Mouse (Mus musculus) limb, embryonic 14.5 days (tissue): ENCODE data around the gene CN725425. TPM values are rescaled to one million over a fixed set of nuclear protein-coding genes. Genes with fewer than 3 reads are reported as not detected.
A peak's percentile ranks its signal among the peaks of the same experiment; 100 is the strongest.

ENCODE experiments used
- ATAC-seq: fragments of 200-750 bp; cut with Nextera tagmentation; 2 replicates; pipeline ENCODE4 v1.8.0; 2017; ENCODE audit warnings: low read depth, moderate number of reproducible peaks, moderate TSS enrichment; ENCODE audit not compliant: low FRiP score
- DNase-seq: peaks from one replicate; pipeline ENCODE4 v3.0.0-alpha.2; 2015; ENCODE audit warnings: low spot score
- H3K27ac ChIP-seq: fragments of 300-500 bp; sonication (generic); replicated peaks from 2 replicates; pipeline ENCODE4 v1.5.1; 2014; ENCODE audit warnings: low read depth, mild to moderate bottlenecking, low read length, moderate library complexity, mixed read lengths
- H3K27me3 ChIP-seq: fragments of 300-500 bp; sonication (generic); 2 replicates; pipeline ENCODE4 v1.6.1; 2014; ENCODE audit warnings: low read length, mixed read lengths; ENCODE audit not compliant: control insufficient read depth, insufficient read depth
- H3K36me3 ChIP-seq: fragments of 300-500 bp; sonication (generic); 2 replicates; pipeline ENCODE4 v1.6.1; 2014; ENCODE audit warnings: mild to moderate bottlenecking, low read length, moderate library complexity, mixed read lengths; ENCODE audit not compliant: control insufficient read depth, insufficient read depth
- H3K4me1 ChIP-seq: fragments of 300-500 bp; sonication (generic); 2 replicates; pipeline ENCODE4 v1.6.1; 2014; ENCODE audit warnings: antibody characterized with exemption, low read length, mixed read lengths; ENCODE audit not compliant: control insufficient read depth, insufficient read depth
- H3K4me2 ChIP-seq: fragments of 300-500 bp; sonication (generic); replicated peaks from 2 replicates; pipeline ENCODE4 v1.6.1; 2014; ENCODE audit warnings: low read depth, mild to moderate bottlenecking, low read length, moderate library complexity; ENCODE audit not compliant: severe bottlenecking
- H3K4me3 ChIP-seq: fragments of 300-500 bp; sonication (generic); replicated peaks from 2 replicates; pipeline ENCODE4 v1.5.1; 2014; ENCODE audit warnings: low read length
- H3K9ac ChIP-seq: fragments of 300-500 bp; sonication (generic); 2 replicates; pipeline ENCODE4 v1.6.1; 2014; ENCODE audit warnings: mild to moderate bottlenecking, low read depth, low read length, moderate library complexity; ENCODE audit not compliant: severe bottlenecking
- H3K9me3 ChIP-seq: fragments of 300-500 bp; sonication (generic); 2 replicates; pipeline ENCODE4 v1.6.1; 2016; ENCODE audit warnings: low read length; ENCODE audit not compliant: control insufficient read depth
- POLR2A ChIP-seq: fragments of 200-500 bp; IDR thresholded peaks from 2 replicates; pipeline ENCODE4 v1.8.0; 2012; ENCODE audit warnings: inconsistent platforms, mild to moderate bottlenecking, moderate library complexity, borderline replicate concordance; ENCODE audit not compliant: insufficient read depth, insufficient read length; ENCODE audit errors: extremely low read depth
- WGBS: fragments of 180-500 bp; shearing (Covaris S2); extraction: QIAGEN DNeasy Blood & Tissue Kit; methylation state at CpG from one replicate; pipeline ENCODE4 v1.1.7; 2014; 5-methylcytosine and 5-hydroxymethylcytosine counted together
- polyA plus RNA-seq, 2 experiments: library from polyadenylated mRNA; depleted of rRNA in 1 of 2; stranded (reverse) in 1 of 2; unstranded in 1 of 2; fragments of >200 nt; fragmentation: Nextera tagmentation in 1 of 2; extraction: Ambion mirVana in 1 of 2; gene quantifications; 2 replicates each; pipeline versions ENCODE4 v1.2.1 to v1.2.3; 2012 to 2014

Gene CN725425
- polyA plus RNA-seq, 2 experiments, result not detected

- no peak for TF ChIP-seq POLR2A
- Histone ChIP-seq H3K9me3 (no peaks in the 10 kb centered on the region), H3K4me1 (peaks cover 5% of the 10 kb centered on the region; the same call in 1 of the 2 replicates), H3K4me2 (peak within 1 kb of the TSS; percentile 62), H3K4me3 (peak within 1 kb of the TSS; percentile 36), H3K27me3 (no peaks in the 10 kb centered on the region), H3K9ac (peak within 1 kb of the TSS; percentile 52), H3K27ac (peak within 1 kb of the TSS; percentile 63), H3K36me3 (no peaks in the 10 kb centered on the region)
- under 1% methylated on average over 22 of the region's 22 CpGs for WGBS
- peak; percentile 78 for DNase-seq
- peak; percentile 86 for ATAC-seq
Measured at GRCm38 (mm10) chr15:91191412-91192222, 7.7 kb upstream of the CN725425 start, which contains the start of gene Abcd2. Abcd2 (minus strand) TSS chr15:91191799.

DNA sequence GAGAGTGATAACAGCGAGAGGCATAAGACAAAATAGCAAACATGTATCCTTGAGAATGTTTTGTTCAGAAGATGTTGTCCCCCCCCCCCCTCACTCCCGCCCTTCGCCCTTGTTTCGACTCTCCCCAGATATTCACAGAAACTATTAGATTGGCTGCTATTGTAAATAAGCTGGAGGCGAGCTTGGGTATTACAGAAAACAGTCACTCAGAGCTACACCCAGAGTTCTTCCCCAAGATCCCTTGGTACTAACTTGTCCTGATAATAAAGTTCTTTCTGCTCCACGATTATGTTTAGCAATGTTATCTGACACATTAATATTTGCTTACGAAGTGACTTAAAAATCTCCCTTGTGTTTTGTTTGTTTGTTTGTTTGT lies 7.1 kb upstream of the CN725425 start:
- DNase-seq (no peak), ATAC-seq (no peak)
- no peak for TF ChIP-seq POLR2A
- Histone ChIP-seq H3K9ac (peak overlapping the region; percentile 52; the same call in 1 of the 2 replicates), H3K4me1 (peaks cover 5% of the 10 kb centered on the region; the same call in 1 of the 2 replicates), H3K27ac (peak overlapping the region; percentile 63; the same call in 1 of the 2 replicates), H3K4me2 (peak overlapping the region; percentile 62), H3K4me3 (peak overlapping the region; percentile 36), H3K9me3 (no peaks in the 10 kb centered on the region), H3K36me3 (no peaks in the 10 kb centered on the region), H3K27me3 (no peaks in the 10 kb centered on the region)
- WGBS, result 16% methylated on average over 7 of the region's 7 CpGs

GRCm38 (mm10) chr15:91200833-91201232 lies 1.5 kb downstream of the CN725425 start:
- no peak overlapping the region for H3K9ac ChIP-seq
- TF ChIP-seq POLR2A, result no peak
- no peak overlapping the region for H3K4me2 ChIP-seq
- WGBS, result 89% methylated on average over 1 of the region's 1 CpGs
- no peak for DNase-seq
- no peak overlapping the region for H3K27ac ChIP-seq
- H3K4me3 ChIP-seq, result no peak overlapping the region
- H3K9me3 ChIP-seq, result no peaks in the 10 kb centered on the region
- no peaks in the 10 kb centered on the region for H3K27me3 ChIP-seq
- ATAC-seq, result no peak
- no peaks in the 10 kb centered on the region for H3K4me1 ChIP-seq
- H3K36me3 ChIP-seq, result no peaks in the 10 kb centered on the region

DNA sequence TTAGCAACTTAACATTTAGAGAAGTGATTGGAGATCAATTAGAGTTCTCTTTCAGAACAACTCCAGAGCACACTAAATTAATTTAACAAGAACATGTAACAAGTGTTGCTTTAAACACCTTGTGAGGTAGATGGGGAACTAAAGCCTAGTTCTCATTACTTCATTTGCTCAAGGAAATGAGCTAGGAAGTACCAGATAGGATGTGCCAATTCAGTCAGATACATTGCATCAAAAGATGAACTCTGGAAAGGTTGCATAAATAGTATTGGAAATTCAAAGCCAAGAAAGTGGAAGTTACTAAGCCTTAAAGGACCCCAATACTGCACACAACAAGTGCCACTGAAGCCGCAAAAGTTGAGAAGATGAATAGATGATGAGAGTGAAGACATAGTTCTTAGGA lies 3.2 kb downstream of the CN725425 start:
- no peak overlapping the region for H3K4me3 ChIP-seq
- no peak for DNase-seq
- H3K9ac ChIP-seq, result no peak overlapping the region
- WGBS, result 96% methylated on average over 1 of the region's 1 CpGs
- TF ChIP-seq POLR2A, result no peak
- H3K36me3 ChIP-seq, result no peaks in the 10 kb centered on the region
- H3K4me1 ChIP-seq, result no peaks in the 10 kb centered on the region
- H3K9me3 ChIP-seq, result no peaks in the 10 kb centered on the region
- no peak overlapping the region for H3K27ac ChIP-seq
- no peak for ATAC-seq
- no peaks in the 10 kb centered on the region for H3K27me3 ChIP-seq
- H3K4me2 ChIP-seq, result no peak overlapping the region

DNA sequence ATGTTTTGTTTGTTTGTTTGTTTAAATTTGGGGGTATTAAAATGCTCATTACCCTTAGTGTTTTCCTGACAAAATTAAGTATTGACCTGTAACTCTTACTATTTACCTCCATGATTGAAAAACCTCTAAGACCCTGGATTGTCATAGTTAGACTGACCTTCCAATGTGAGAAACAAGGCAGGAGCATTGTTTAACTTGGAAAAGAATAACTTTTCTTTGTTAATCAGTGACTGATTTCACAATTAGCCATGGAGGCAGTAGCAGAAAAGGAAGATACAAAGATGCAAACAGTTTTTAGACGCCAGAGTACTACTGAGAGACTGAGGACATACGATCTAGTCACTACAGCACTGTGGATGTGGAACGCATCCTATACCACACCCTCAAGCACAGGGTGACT lies 4.2 kb downstream of the CN725425 start:
- no peak overlapping the region for H3K27ac ChIP-seq
- no peak for TF ChIP-seq POLR2A
- H3K4me1 ChIP-seq, result no peaks in the 10 kb centered on the region
- H3K9me3 ChIP-seq, result no peaks in the 10 kb centered on the region
- DNase-seq, result no peak
- no peak overlapping the region for H3K4me2 ChIP-seq
- H3K27me3 ChIP-seq, result no peaks in the 10 kb centered on the region
- no peaks in the 10 kb centered on the region for H3K36me3 ChIP-seq
- H3K4me3 ChIP-seq, result no peak overlapping the region
- no peak overlapping the region for H3K9ac ChIP-seq
- 90% methylated on average over 3 of the region's 3 CpGs for WGBS
- ATAC-seq, result no peak
